Mouse (Mus musculus) left cerebral cortex, postnatal 4 days (tissue): Measurements from ENCODE around the gene Anapc5. TPM values are rescaled to one million over a fixed set of nuclear protein-coding genes. Genes with fewer than 3 reads are reported as not detected.

ENCODE experiments used
- DNase-seq: peaks from one replicate; pipeline ENCODE4 v3.0.0-alpha.2; 2022
- intact Hi-C: fragments of 180-260 bp; cut with DNase I; formaldehyde crosslinking; loops from one replicate; pipeline ENCODE4 v1.15.1; 2025
- total RNA-seq, 2 experiments: library from RNA; stranded (reverse); gene quantifications; 2 replicates each; pipeline ENCODE4 v1.2.3; 2021

Anapc5 gene
- total RNA-seq, 2 experiments from 2014 or later, result 386 to 393 TPM

GRCm38 (mm10) chr5:122800345-122801010 lies 20.7 kb downstream of the Anapc5 start:
- intact Hi-C loops, result no loop called here
- peak; percentile 77 for DNase-seq

- intact Hi-C loops, result no loop called here
- DNase-seq, result peak; percentile 63
These were observed 21.5 kb downstream of the Anapc5 start for GRCm38 (mm10) chr5:122799379-122800344.

- intact Hi-C loops, result no loop called here
These were observed 22.4 kb downstream of the Anapc5 start for GRCm38 (mm10) chr5:122798557-122799378.

GRCm38 (mm10) chr5:122797866-122798265 lies 23.3 kb downstream of the Anapc5 start:
- intact Hi-C loops, result no loop called here
- no peak for DNase-seq

More at GRCm38 (mm10) chr5:122798557-122799378, 22.4 kb downstream of the Anapc5 start:
- peak; percentile 75 for DNase-seq

- DNase-seq, result no peak
- intact Hi-C loops, result no loop called here
These were observed 32.4 kb downstream of the Anapc5 start for GRCm38 (mm10) chr5:122788696-122789095.

- DNase-seq, result no peak
- intact Hi-C loops, result no loop called here
These were observed 34.9 kb downstream of the Anapc5 start for GRCm38 (mm10) chr5:122786035-122786819.

- intact Hi-C loops, result no loop called here
- DNase-seq, result no peak
These were observed 37.3 kb downstream of the Anapc5 start for GRCm38 (mm10) chr5:122783726-122784406.

GRCm38 (mm10) chr5:122782066-122782465 lies 39.1 kb downstream of the Anapc5 start:
- intact Hi-C loops, result no loop called here
- no peak for DNase-seq

- DNase-seq, result no peak
- intact Hi-C loops, result no loop called here
These were observed 40.2 kb downstream of the Anapc5 start for GRCm38 (mm10) chr5:122780791-122781432.

GRCm38 (mm10) chr5:122779277-122779834 lies 41.8 kb downstream of the Anapc5 start, which contains the start of gene Camkk2:
Camkk2 (minus strand) TSS chr5:122779409.
- DNase-seq, result peak; percentile 79
- intact Hi-C loops, result no loop called here

GRCm38 (mm10) chr5:122778231-122779226 lies 42.6 kb downstream of the Anapc5 start:
- DNase-seq, result peak; percentile 26
- intact Hi-C loops, result no loop called here

GRCm38 (mm10) chr5:122777322-122777721 lies 43.8 kb downstream of the Anapc5 start:
- DNase-seq, result no peak
- intact Hi-C loops, result no loop called here

GRCm38 (mm10) chr5:122775646-122776286 lies 45.4 kb downstream of the Anapc5 start:
- no peak for DNase-seq
- intact Hi-C loops, result no loop called here

GRCm38 (mm10) chr5:122774743-122775611 lies 46.2 kb downstream of the Anapc5 start:
- intact Hi-C loops, result no loop called here
- no peak for DNase-seq

GRCm38 (mm10) chr5:122773756-122774155 lies 47.4 kb downstream of the Anapc5 start:
- DNase-seq, result no peak
- intact Hi-C loops, result no loop called here

- intact Hi-C loops, result no loop called here
- DNase-seq, result no peak
These were observed 49.7 kb downstream of the Anapc5 start for GRCm38 (mm10) chr5:122771428-122771827.
